Mouse (Mus musculus): ENCODE measurements around the gene Sdf4.

The Sdf4 gene

DNA sequence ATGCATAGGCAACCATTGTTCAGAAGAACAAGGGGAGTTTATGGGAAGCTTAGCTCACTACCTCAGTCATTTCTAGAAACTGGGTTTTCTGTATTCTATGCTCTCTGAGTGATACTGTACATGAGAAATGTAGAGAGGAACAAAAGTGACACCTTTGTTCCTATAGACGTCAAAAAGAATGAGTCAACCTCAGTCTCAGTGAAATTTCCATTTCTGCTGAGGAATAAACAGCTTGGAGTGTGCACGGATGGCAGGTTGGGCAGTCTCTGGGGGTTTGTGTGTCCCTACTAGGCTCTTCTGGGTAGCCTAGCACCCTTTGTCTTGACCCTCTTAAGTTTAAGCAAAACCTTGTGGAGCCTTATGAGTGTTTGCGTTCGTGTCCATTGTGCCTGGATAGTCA lies 15.7 kb downstream of the Sdf4 start:
- DNase-seq = no peak

DNA sequence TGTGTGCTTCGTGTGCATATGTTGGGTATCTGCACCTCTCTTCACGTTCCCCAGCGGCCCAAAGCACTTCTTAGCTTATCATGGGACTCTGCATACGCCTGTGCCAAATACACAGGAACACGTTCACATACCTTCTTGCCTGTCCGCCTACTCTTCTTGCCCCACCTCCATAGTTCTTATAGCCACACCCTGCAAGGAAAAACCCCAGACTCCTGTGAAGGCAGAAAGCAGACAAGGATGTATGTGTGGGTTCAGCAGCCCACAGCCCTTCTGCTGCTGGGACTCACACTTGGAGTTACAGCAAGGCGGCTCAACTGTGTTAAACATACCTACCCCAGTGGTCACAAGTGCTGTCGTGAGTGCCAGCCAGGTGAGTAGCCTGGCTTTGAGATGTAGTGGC lies 21.0 kb downstream of the Sdf4 start, which contains the start of gene Tnfrsf4:
Tnfrsf4 (plus strand) TSS at position 207 of the 400 bp plus-strand sequence.
- peak; percentile 60 for DNase-seq

- DNase-seq = no peak
Observed at GRCm38 (mm10) chr4:156014436-156014835, 21.8 kb downstream of the Sdf4 start.

DNA sequence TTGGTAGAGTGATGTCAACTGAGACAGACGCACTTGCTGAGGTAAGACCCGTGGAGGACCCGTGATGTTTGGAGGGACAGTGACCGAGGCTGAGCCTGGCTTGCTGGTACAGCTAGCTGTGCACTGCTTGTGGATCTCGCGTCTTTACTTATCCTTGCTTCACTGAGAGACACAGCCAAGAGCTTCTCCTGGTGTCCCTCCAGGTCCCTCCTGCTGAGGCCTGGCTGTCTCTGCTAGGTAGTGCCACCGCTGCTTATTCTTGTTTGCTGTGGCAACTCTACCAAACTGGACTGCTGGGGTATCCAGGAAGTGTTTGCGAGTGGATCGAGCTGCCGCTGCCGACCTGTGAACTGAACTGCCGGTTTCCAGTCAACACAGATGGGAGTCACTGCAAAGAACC lies 27.1 kb downstream of the Sdf4 start:
- no peak for DNase-seq

- no peak for DNase-seq
Observed at GRCm38 (mm10) chr4:156021381-156021780, 28.7 kb downstream of the Sdf4 start.

DNA sequence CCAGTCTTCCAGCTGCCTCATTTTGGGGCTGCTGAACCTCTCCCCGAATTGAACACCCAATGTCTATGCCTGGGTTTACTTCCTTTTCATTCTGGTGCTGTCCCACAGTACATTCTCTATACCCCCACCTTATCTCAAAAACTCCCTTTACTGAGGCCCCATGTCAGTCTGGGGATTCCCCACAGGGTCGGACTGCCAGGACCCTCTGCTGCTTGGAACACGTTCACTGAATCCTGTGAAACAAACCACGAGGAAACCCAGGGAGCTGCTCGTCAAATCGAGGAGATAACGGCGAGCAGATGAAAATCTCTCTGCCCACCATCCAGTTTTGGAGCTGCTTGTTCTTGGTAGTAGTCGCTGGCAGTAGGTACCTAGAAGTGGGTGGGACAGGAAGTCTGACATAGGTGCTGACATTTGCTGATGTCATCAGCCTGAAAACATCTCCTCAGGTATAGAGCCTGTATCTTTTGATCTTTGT lies 29.3 kb downstream of the Sdf4 start:
- DNase-seq = no peak

- no peak for DNase-seq
Observed at GRCm38 (mm10) chr4:156023520-156023919, 30.8 kb downstream of the Sdf4 start.

- DNase-seq = no peak
Observed at GRCm38 (mm10) chr4:156024184-156024583, 31.5 kb downstream of the Sdf4 start.

DNA sequence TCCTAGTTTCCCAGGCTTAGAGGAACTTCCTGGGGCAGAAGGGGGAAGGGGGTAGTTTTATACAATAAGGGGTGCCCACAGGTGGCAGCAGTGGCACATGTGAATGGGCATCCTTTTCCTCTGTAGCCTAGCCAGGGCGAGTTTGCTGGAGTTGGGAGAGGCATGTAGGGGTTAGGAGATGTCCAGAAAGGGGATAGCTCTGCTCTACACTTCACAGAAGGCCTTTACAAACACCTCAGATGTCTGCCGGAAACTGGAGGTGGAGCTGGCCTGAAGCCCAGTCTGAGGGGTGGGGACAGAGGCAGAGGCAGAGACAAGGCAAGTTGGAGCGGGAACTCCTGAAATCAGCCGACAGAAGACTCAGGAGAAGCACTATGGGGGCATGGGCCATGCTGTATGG lies 33.3 kb downstream of the Sdf4 start, which contains the start of gene Tnfrsf18:
Tnfrsf18 (plus strand) TSS at position 152 of the 400 bp plus-strand sequence.
- peak; percentile 78 for DNase-seq

DNA sequence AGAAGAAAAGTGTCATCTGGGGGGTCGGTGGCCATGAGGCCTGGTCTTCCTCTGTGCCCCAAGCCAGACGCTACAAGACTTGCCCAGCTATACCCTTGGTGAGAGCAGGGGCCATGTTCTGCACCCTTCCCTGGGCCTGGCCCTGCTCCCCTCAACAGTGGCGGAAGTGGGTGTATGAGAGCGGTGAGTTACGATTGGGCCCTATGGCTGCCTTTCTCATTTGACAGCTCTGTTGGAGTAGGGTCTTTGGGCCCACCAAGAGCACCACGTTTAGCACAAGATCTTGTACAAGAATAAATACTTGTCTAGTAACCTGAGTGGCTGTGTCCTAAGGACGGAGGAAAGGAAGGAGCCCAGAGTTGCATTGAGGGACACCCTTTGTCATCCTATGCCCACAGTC lies 35.9 kb downstream of the Sdf4 start:
- no peak for DNase-seq

- no peak for DNase-seq
Observed at GRCm38 (mm10) chr4:156030651-156031118, 38.0 kb downstream of the Sdf4 start.

GRCm38 (mm10) chr4:156031255-156031592 lies 38.6 kb downstream of the Sdf4 start:
- DNase-seq = no peak

- peak; percentile 82 for DNase-seq
Observed at GRCm38 (mm10) chr4:156031593-156032391, 39.1 kb downstream of the Sdf4 start.

DNA sequence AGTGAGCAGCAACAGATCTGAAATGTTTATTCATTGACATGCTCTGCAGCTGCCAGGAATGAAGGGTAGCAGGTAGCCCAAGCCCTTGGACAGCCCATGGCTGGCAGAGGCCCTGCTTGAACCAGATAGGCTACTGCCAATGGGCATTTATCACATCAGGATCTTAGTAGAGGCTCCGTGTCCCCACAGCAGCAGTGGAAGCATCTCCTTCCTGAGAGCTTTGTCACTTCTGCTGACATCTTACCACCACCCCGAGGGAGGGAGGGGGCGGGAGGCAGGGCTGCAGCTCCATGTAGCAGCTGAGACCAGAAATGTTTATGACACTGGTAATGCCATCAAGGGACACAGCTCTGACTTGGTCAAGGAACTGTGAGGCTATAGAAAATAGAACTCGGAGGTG lies 40.2 kb downstream of the Sdf4 start:
- DNase-seq = no peak

- no peak for DNase-seq
Observed at GRCm38 (mm10) chr4:156033476-156034119, 40.9 kb downstream of the Sdf4 start.

- DNase-seq = no peak
Observed at GRCm38 (mm10) chr4:156034301-156034700, 41.6 kb downstream of the Sdf4 start.

DNA sequence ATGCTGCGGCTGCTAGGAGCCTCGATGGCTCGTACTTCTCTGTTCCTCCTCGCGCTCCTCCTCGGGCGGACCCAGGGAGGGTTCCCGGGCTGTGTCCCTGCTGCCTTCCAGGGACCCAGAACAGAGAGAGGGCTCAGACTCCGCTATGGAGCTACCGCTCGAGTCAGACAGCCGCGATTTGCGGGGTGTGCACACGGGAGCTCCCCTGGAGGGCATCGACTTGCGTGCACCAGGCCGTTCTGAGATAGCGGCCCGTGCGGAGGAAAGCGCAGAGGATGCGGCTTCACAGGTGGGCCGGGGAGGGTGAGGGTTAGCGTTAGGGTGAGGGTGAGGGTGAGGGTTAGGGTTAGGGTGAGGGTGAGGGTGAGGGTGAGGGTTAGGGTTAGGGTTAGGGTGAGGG lies 42.2 kb downstream of the Sdf4 start:
- no peak for DNase-seq

DNA sequence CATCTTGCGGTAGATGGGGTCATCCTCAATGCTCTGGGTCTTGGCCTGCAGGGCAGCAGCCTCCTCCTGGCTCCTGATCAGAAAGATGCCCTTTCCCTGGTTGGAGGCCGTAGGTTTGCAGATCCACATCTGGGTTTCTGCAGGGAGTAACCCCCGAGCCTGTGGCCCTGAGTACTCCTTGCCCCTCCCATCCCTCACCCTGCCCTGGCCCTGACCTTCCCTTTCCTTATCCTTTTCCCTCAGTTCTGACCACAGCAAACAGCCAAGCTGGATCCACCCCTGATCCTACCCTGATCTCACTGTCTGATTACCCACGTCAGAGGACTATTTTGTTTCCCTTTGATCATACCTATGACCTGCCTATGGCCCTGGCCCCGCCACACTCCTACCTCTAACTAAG lies 52.1 kb downstream of the Sdf4 start:
- no peak for DNase-seq

DNA sequence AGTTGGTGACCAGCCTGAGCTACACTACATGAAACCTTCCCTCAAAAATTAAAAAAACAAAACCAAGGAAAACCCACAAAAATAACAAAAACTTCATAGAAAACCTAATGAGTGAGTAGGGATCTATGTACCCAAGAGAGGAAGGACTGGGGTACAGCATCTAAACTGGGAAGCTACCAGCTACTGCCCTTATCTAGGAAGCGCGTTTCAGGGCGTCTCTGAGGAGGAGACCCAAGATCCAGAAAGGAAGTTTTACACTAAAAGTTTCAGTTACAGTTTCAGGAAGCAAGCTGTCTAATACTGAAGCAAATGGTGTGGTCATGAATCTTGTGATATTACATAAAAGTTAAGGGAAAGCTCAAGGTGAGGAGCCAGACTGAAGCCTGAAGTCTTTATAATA lies 57.1 kb downstream of the Sdf4 start:
- DNase-seq = no peak

GRCm38 (mm10) chr4:156050391-156050980 lies 57.8 kb downstream of the Sdf4 start:
- no peak for DNase-seq

DNA sequence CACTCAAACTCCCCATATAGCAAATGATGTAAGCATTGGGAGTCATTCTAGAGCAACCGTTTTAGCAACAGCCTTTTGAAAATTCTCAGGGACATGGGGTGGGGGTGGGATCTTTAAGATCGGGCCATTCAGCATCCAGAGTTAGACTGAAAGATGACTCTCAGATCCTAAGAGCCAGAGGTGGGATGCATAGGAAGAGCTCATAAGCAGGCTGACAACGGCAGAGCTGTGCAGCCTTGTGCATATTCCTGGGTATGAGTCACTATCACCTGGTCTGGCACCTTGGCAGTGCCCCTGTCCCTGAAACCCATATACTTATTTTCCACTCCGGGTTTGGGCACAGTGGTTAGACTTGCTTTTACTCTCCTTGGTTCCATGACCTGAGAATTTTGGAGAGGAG lies 60.4 kb downstream of the Sdf4 start:
- no peak for DNase-seq

DNA sequence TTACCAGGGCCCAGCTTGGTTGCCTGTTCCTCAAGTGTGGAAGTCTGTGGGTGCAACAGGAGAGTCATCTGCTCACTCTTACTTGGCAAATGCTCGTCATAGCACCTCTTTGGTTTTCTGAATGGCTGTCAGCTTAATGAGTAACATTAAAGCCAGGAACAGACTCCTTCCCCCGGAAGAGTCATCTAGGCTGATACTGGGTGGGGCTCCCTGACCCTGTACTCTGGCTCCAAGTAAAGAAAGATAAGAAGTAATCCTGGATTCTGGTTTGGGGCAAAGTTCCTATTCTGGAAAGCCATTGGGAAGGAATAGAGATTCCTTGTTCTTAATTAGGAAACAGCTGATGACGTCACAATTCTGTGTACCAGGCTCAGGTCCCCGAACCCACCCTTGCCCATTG lies 61.5 kb downstream of the Sdf4 start:
- no peak for DNase-seq

GRCm38 (mm10) chr4:156054606-156055005 lies 61.9 kb downstream of the Sdf4 start:
- no peak for DNase-seq

- DNase-seq = no peak
Observed at GRCm38 (mm10) chr4:156055173-156055572, 62.5 kb downstream of the Sdf4 start.
